Comparison of ENCODE assay signal across 8 mouse cellular contexts in genomic region chr12:102757689-102758402, GRCm38 (mm10). TPM values are rescaled to one million over a fixed set of nuclear protein-coding genes. Genes with fewer than 3 reads are reported as not detected.
A peak's percentile ranks its signal among the peaks of the same experiment; 100 is the strongest.
DNase-seq lines count a peak whose midpoint lies in the region; ATAC-seq and TF ChIP-seq lines count a peak whose summit lies in the region.

Gene Gm28051, minus strand, starts transcription at chr12:102757765.
Gene Gon7, minus strand, starts transcription at chr12:102757803.
Gene Ubr7, plus strand, starts transcription at chr12:102757967.

- WGBS in forebrain, embryonic 16.5 days: under 1% methylated on average over 69 of the region's 73 CpGs
- under 1% methylated on average over 73 of the region's 73 CpGs for WGBS in lung, embryonic 14.5 days
- WGBS in olfactory bulb, adult 2 months: under 1% methylated on average over 73 of the region's 73 CpGs
- WGBS in thymus, adult 2 months: under 1% methylated on average over 73 of the region's 73 CpGs

- H3K4me2 ChIP-seq in forebrain, embryonic 16.5 days (ENCODE audit: low read length): peak within 1 kb of the TSS; percentile 98
- peak within 1 kb of the TSS; percentile 93 for H3K4me2 ChIP-seq in lung, embryonic 14.5 days

- H3K4me3 ChIP-seq in G1E (ENCODE audit: low read depth, low read length): peak within 1 kb of the TSS; percentile 86
- H3K4me3 ChIP-seq in forebrain, embryonic 16.5 days (replicated peaks; ENCODE audit: low read length): peak within 1 kb of the TSS; percentile 91
- peak within 1 kb of the TSS; percentile 80 for H3K4me3 ChIP-seq in layer of hippocampus, adult 2 months
- H3K4me3 ChIP-seq in lung, embryonic 14.5 days (ENCODE audit: low read depth, low read length): peak within 1 kb of the TSS; percentile 83
- H3K4me3 ChIP-seq in olfactory bulb, adult 2 months (ENCODE audit: insufficient read depth, low read depth, low read length): peak within 1 kb of the TSS; percentile 97
- peak within 1 kb of the TSS; percentile 92 for H3K4me3 ChIP-seq in thymus, adult 2 months (ENCODE audit: control insufficient read depth, insufficient read depth, low read length)

- TF ChIP-seq CTCF in G1E (IDR thresholded peaks at IDR 0.05; ENCODE audit: low read depth, low read length): no peak
- TF ChIP-seq CTCF in layer of hippocampus, adult 2 months (conservative IDR thresholded peaks at IDR 0.05): peak; percentile 71
- TF ChIP-seq CTCF in lung, embryonic 14.5 days (IDR thresholded peaks at IDR 0.05; ENCODE audit: low read depth): peak; percentile 58
- TF ChIP-seq CTCF in olfactory bulb, adult 2 months (IDR thresholded peaks at IDR 0.05; ENCODE audit: insufficient read depth, low read depth, low read length): peak; percentile 73; the same call in 1 of the 2 replicates
- peak; percentile 73 for TF ChIP-seq CTCF in thymus, adult 2 months (IDR thresholded peaks at IDR 0.05; ENCODE audit: borderline replicate concordance, control insufficient read depth, extremely low read depth, insufficient read depth, low read length, poor library complexity)

- no peaks in the 10 kb centered on the region for H3K9me3 ChIP-seq in G1E (replicated peaks)
- H3K9me3 ChIP-seq in forebrain, embryonic 16.5 days (ENCODE audit: control insufficient read depth, low read length): no peaks in the 10 kb centered on the region
- H3K9me3 ChIP-seq in lung, embryonic 14.5 days (ENCODE audit: low read depth, low read length): no peaks in the 10 kb centered on the region

- intact Hi-C loops in heart, postnatal 36 days (cut with DNase I): loop anchor here (1.0 kb wide), 2 partner anchors 15 to 120 kb away; partner anchors contain the start of genes Btbd7, Moap1 and Tmem251

- peak within 1 kb of the TSS; percentile 89 for H3K27ac ChIP-seq in forebrain, embryonic 16.5 days (ENCODE audit: low read length)
- peak within 1 kb of the TSS; percentile 92 for H3K27ac ChIP-seq in layer of hippocampus, adult 2 months
- H3K27ac ChIP-seq in lung, embryonic 14.5 days (ENCODE audit: low read depth): peak within 1 kb of the TSS; percentile 90
- H3K27ac ChIP-seq in olfactory bulb, adult 2 months (ENCODE audit: insufficient read depth, low read depth, low read length): peak within 1 kb of the TSS; percentile 42; the same call in 1 of the 2 replicates
- peak within 1 kb of the TSS; percentile 9; the same call in 1 of the 2 replicates for H3K27ac ChIP-seq in thymus, adult 2 months (ENCODE audit: control insufficient read depth, insufficient read depth, low read length)

- H3K36me3 ChIP-seq in G1E (replicated peaks): peaks cover 51% of the 10 kb centered on the region
- H3K36me3 ChIP-seq in forebrain, embryonic 16.5 days (ENCODE audit: control insufficient read depth, insufficient read depth): peaks cover 5% of the 10 kb centered on the region; the same call in 1 of the 2 replicates
- peaks cover 17% of the 10 kb centered on the region for H3K36me3 ChIP-seq in lung, embryonic 14.5 days (ENCODE audit: insufficient read depth)
- no peaks in the 10 kb centered on the region for H3K36me3 ChIP-seq in thymus, adult 2 months (ENCODE audit: control insufficient read depth, insufficient read depth, low read length)

- peak; percentile 58 for TF ChIP-seq POLR2A in olfactory bulb, adult 2 months (IDR thresholded peaks at IDR 0.05; ENCODE audit: insufficient read depth, low read depth, low read length)
- TF ChIP-seq POLR2A in thymus, adult 2 months (IDR thresholded peaks at IDR 0.05; ENCODE audit: control insufficient read depth, extremely low read depth, insufficient read depth, low read length, poor library complexity): peak; percentile 60

- H3K4me1 ChIP-seq in G1E (ENCODE audit: insufficient read depth, low read depth, low read length): peaks cover 43% of the 10 kb centered on the region
- H3K4me1 ChIP-seq in forebrain, embryonic 16.5 days (replicated peaks; ENCODE audit: control insufficient read depth, insufficient read depth, low read length): peaks cover 27% of the 10 kb centered on the region
- H3K4me1 ChIP-seq in lung, embryonic 14.5 days (ENCODE audit: insufficient read depth): peaks cover 7% of the 10 kb centered on the region
- H3K4me1 ChIP-seq in olfactory bulb, adult 2 months (ENCODE audit: control insufficient read depth, insufficient read depth, low read length): peaks cover 8% of the 10 kb centered on the region
- H3K4me1 ChIP-seq in thymus, adult 2 months (replicated peaks; ENCODE audit: control insufficient read depth, insufficient read depth, low read length): peaks cover 7% of the 10 kb centered on the region

- peak within 1 kb of the TSS; percentile 80 for H3K9ac ChIP-seq in forebrain, embryonic 16.5 days (replicated peaks; ENCODE audit: low read depth, low read length)
- peak within 1 kb of the TSS; percentile 71 for H3K9ac ChIP-seq in lung, embryonic 14.5 days

- no peaks in the 10 kb centered on the region for H3K27me3 ChIP-seq in G1E (ENCODE audit: insufficient read depth, low read length)
- H3K27me3 ChIP-seq in forebrain, embryonic 16.5 days (replicated peaks; ENCODE audit: control insufficient read depth, insufficient read depth, low read length): no peaks in the 10 kb centered on the region
- no peaks in the 10 kb centered on the region for H3K27me3 ChIP-seq in lung, embryonic 14.5 days (ENCODE audit: insufficient read depth, low read length)
- no peaks in the 10 kb centered on the region for H3K27me3 ChIP-seq in thymus, adult 2 months (ENCODE audit: control insufficient read depth, insufficient read depth, low read length)

- DNase-seq in G1E (ENCODE audit: low spot score): peak; percentile 96
- peak; percentile 96 to 99 for DNase-seq in cerebellum, adult 18-20 months
- DNase-seq in heart, postnatal 36 days: peak; percentile 94 to 97
- peak; percentile 97 for DNase-seq in layer of hippocampus, adult 2 months (ENCODE audit: low spot score in 2 of 2)
- DNase-seq in lung, embryonic 14.5 days: peak; percentile 99
- peak; percentile 95 for DNase-seq in thymus, adult 2 months

- peak; percentile 91 for ATAC-seq in G1E (ENCODE audit: extremely low read depth, insufficient number of reproducible peaks, low FRiP score, poor library complexity, severe bottlenecking)
- ATAC-seq in forebrain, embryonic 16.5 days: peak; percentile 98
- ATAC-seq in lung, embryonic 14.5 days (ENCODE audit: insufficient read depth): peak; percentile 96

RNA-seq across cellular contexts. Expression of gene Gm28051, which starts in this region (rescaled TPM):
- total RNA-seq in G1E (2014; fragmentation: Nextera tagmentation) (not detected in 2 replicates), G1E (2017) (0.87 TPM in 1 of 2 replicates, not detected in the other)
- polyA plus RNA-seq in G1E (2012): 6.0 and 9.1 TPM in 2 replicates
- not detected in 2 replicates for polyA plus RNA-seq in forebrain, embryonic 16.5 days (2015; fragmentation: Nextera tagmentation; extraction: Ambion mirVana)
- not detected for total RNA-seq in heart, postnatal 36 days (2021)
- total RNA-seq in layer of hippocampus, adult 2 months (2021): not detected
- polyA plus RNA-seq in lung, embryonic 14.5 days (2014; fragmentation: Nextera tagmentation; extraction: Ambion mirVana): not detected in 2 replicates
- not detected in 2 replicates for polyA plus RNA-seq in olfactory bulb, adult 2 months (2012; ENCODE audit: insufficient read depth, insufficient read length, low replicate concordance, missing spikeins)
- polyA plus RNA-seq in thymus, adult 2 months (2012; rRNA removed): not detected in 2 replicates

RNA-seq across cellular contexts. Expression of gene Gon7, which starts in this region (rescaled TPM):
- 35.2 and 41.2 TPM in 2 replicates for total RNA-seq in G1E (2014; fragmentation: Nextera tagmentation)
- 60.8 and 61.5 TPM in 2 replicates for total RNA-seq in G1E (2017)
- 19.4 and 22.7 TPM in 2 replicates for polyA plus RNA-seq in G1E (2012)
- polyA plus RNA-seq in forebrain, embryonic 16.5 days (2015; fragmentation: Nextera tagmentation; extraction: Ambion mirVana): 43.6 and 50.0 TPM in 2 replicates
- total RNA-seq in heart, postnatal 36 days (2021): 1 to 10 TPM; 9.3 to 9.4 TPM
- total RNA-seq in layer of hippocampus, adult 2 months (2021): 10 to 100 TPM; 13.2 to 13.4 TPM
- 29.2 and 32.3 TPM in 2 replicates for polyA plus RNA-seq in lung, embryonic 14.5 days (2014; fragmentation: Nextera tagmentation; extraction: Ambion mirVana)
- not detected in 2 replicates for polyA plus RNA-seq in olfactory bulb, adult 2 months (2012; ENCODE audit: insufficient read depth, insufficient read length, low replicate concordance, missing spikeins)
- polyA plus RNA-seq in thymus, adult 2 months (2012; rRNA removed): 19.4 and 25.0 TPM in 2 replicates

RNA-seq across cellular contexts. Expression of gene Ubr7, which starts in this region (rescaled TPM):
- total RNA-seq in G1E (2014; fragmentation: Nextera tagmentation) (71.7 and 76.6 TPM in 2 replicates), G1E (2017) (149 and 165 TPM in 2 replicates)
- 51.1 and 53.8 TPM in 2 replicates for polyA plus RNA-seq in G1E (2012)
- polyA plus RNA-seq in forebrain, embryonic 16.5 days (2015; fragmentation: Nextera tagmentation; extraction: Ambion mirVana): 43.1 and 47.6 TPM in 2 replicates
- total RNA-seq in heart, postnatal 36 days (2021): 10 to 100 TPM; 25.3 to 27.6 TPM
- total RNA-seq in layer of hippocampus, adult 2 months (2021): 10 to 100 TPM; 29.8 to 31.3 TPM
- 53.2 and 54.3 TPM in 2 replicates for polyA plus RNA-seq in lung, embryonic 14.5 days (2014; fragmentation: Nextera tagmentation; extraction: Ambion mirVana)
- not detected in 2 replicates for polyA plus RNA-seq in olfactory bulb, adult 2 months (2012; ENCODE audit: insufficient read depth, insufficient read length, low replicate concordance, missing spikeins)
- polyA plus RNA-seq in thymus, adult 2 months (2012; rRNA removed): 28.7 and 29.0 TPM in 2 replicates

Comparison
In these comparisons a context has a peak if more than half of its experiments do, and no peak if none do; other contexts are left out.
1. Peak in every context shown above with its lines: DNase-seq, ATAC-seq, H3K4me3 ChIP-seq and H3K27ac ChIP-seq.
2. RNA of gene Gon7 (polyA plus RNA-seq): 43.6 to 50.0 TPM in forebrain, embryonic 16.5 days, 29.2 to 32.3 TPM in lung, embryonic 14.5 days, 19.4 to 22.7 TPM in G1E and 19.4 to 25.0 TPM in thymus, adult 2 months; not detected in olfactory bulb, adult 2 months; every median in the first group is over 10 times any median in the second.
3. H3K27ac ChIP-seq: peak in every context shown above with its lines; median percentile 92 in layer of hippocampus, adult 2 months; 90 in lung, embryonic 14.5 days; 89 in forebrain, embryonic 16.5 days; 42 in olfactory bulb, adult 2 months; 9 in thymus, adult 2 months.